Comparison of ENCODE assay signal across 22 mouse cellular contexts in the genomic region with DNA sequence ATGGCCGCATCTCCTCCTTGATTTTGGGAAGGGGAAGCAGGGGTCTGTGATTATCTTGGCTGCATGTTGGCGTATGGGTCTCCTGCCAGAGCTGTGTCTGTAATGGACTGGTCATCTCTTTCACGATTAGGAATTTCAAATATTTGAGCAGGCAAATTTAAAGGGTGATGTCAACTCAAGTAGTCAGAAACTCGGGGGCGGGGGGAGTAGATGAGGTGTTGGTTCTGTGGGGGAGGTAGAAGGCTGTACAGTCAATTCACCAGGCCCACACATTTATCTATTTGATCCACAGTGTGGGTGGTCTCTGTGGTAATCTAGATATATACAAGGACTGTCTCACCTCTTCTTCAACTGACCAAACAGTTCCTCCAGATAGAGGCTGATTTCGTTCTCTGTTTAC.
DNase-seq lines count a peak whose midpoint lies in the region; ATAC-seq and TF ChIP-seq lines count a peak whose summit lies in the region.
"Had no signal": no experiment of that assay in that cellular context is flagged by ENCODE, and none has a peak within 500 bp of the region (broad histone marks: within the 10 kb centered on the region; RNA-seq: fewer than 3 reads in every experiment).

No protein-coding gene starts in this region.

- 0 out of 2 replicates have a peak overlapping the region, but pooled peaks have one; percentile 24 for H3K27ac ChIP-seq in heart, embryonic 15.5 days
- H3K27ac ChIP-seq in lung, embryonic 14.5 days (ENCODE audit: low read depth), result peak overlapping the region; percentile 60; the same call in 1 of the 2 replicates
- H3K27ac ChIP-seq: forebrain, embryonic 10.5 days; forebrain, embryonic 13.5 days; heart, adult 2 months; hindbrain, embryonic 12.5 days; hindbrain, embryonic 15.5 days had no signal

- H3K9me3 ChIP-seq in heart, embryonic 15.5 days (replicated peaks), result no peaks in the 10 kb centered on the region
- no peaks in the 10 kb centered on the region for H3K9me3 ChIP-seq in lung, embryonic 14.5 days (ENCODE audit: low read depth, low read length)
- H3K9me3 ChIP-seq: forebrain, embryonic 10.5 days; forebrain, embryonic 13.5 days; hindbrain, embryonic 12.5 days; hindbrain, embryonic 15.5 days had no signal

- intact Hi-C loops in heart, postnatal 10 days (cut with DNase I), result no loop called here

- H3K9ac ChIP-seq in heart, embryonic 15.5 days, result no peak overlapping the region
- no peak overlapping the region for H3K9ac ChIP-seq in lung, embryonic 14.5 days
- H3K9ac ChIP-seq: forebrain, embryonic 13.5 days; hindbrain, embryonic 12.5 days; hindbrain, embryonic 15.5 days had no signal

- no peak for DNase-seq in heart, postnatal 10 days
- DNase-seq in lung, embryonic 14.5 days, result peak; percentile 45
- no peak for DNase-seq in lung, postnatal 14 days
- DNase-seq in 3T3-L1 (ENCODE audit: low read depth, low spot score), result peak; percentile 25
- DNase-seq in B cell, adult 2 months, result no peak
- DNase-seq: adrenal gland, adult 8-10 months; adrenal gland, postnatal 25 days; cerebellum, adult 11-12 months; cerebellum, adult 8-10 months; cerebellum, postnatal 14 days; gastrocnemius, postnatal 10 days; gastrocnemius, postnatal 36 days; heart, adult 2 months had no signal

- no peak for ATAC-seq in heart, embryonic 15.5 days (replicated peaks; ENCODE audit: insufficient number of reproducible peaks, insufficient read depth, low FRiP score, low read depth)
- peak; percentile 47; the same call in 1 of the 2 replicates for ATAC-seq in lung, embryonic 14.5 days (ENCODE audit: insufficient read depth)
- ATAC-seq: activated CD4-positive, CD25-positive, alpha-beta regulatory T cell, adult 4 months; CD4-positive, CD25-positive, alpha-beta regulatory T cell, adult 4 months; forebrain, embryonic 13.5 days; forebrain, embryonic 16.5 days had no signal

- no peaks in the 10 kb centered on the region for H3K27me3 ChIP-seq in heart, embryonic 15.5 days
- no peaks in the 10 kb centered on the region for H3K27me3 ChIP-seq in lung, embryonic 14.5 days (ENCODE audit: insufficient read depth, low read length)
- H3K27me3 ChIP-seq: forebrain, embryonic 13.5 days; hindbrain, embryonic 12.5 days; hindbrain, embryonic 15.5 days had no signal

- peaks cover 53% of the 10 kb centered on the region for H3K4me1 ChIP-seq in heart, embryonic 15.5 days (replicated peaks)
- peaks cover 28% of the 10 kb centered on the region for H3K4me1 ChIP-seq in lung, embryonic 14.5 days (ENCODE audit: insufficient read depth)
- H3K4me1 ChIP-seq: forebrain, embryonic 13.5 days had no signal

- TF ChIP-seq CTCF in lung, embryonic 14.5 days (IDR thresholded peaks at IDR 0.05; ENCODE audit: low read depth), result no peak

- H3K36me3 ChIP-seq in heart, embryonic 15.5 days, result no peaks in the 10 kb centered on the region
- H3K36me3 ChIP-seq in lung, embryonic 14.5 days (ENCODE audit: insufficient read depth), result no peaks in the 10 kb centered on the region
- H3K36me3 ChIP-seq: forebrain, embryonic 10.5 days; hindbrain, embryonic 12.5 days; hindbrain, embryonic 15.5 days had no signal

- 43% methylated on average over 6 of the region's 6 CpGs for WGBS in heart, embryonic 15.5 days
- WGBS in lung, embryonic 14.5 days, result 27% methylated on average over 6 of the region's 6 CpGs

- H3K4me2 ChIP-seq in heart, embryonic 15.5 days, result no peak overlapping the region
- H3K4me2 ChIP-seq in lung, embryonic 14.5 days, result no peak overlapping the region
- H3K4me2 ChIP-seq: forebrain, embryonic 13.5 days; heart, embryonic 11.5 days; hindbrain, embryonic 12.5 days; hindbrain, embryonic 15.5 days had no signal

- no peak overlapping the region for H3K4me3 ChIP-seq in heart, embryonic 15.5 days
- H3K4me3 ChIP-seq in lung, embryonic 14.5 days (ENCODE audit: low read depth, low read length), result no peak overlapping the region
- H3K4me3 ChIP-seq: forebrain, embryonic 10.5 days; forebrain, embryonic 13.5 days; heart, adult 2 months; hindbrain, embryonic 12.5 days; hindbrain, embryonic 15.5 days had no signal

Comparison
In these comparisons a context has a peak if more than half of its experiments do, and no peak if none do; other contexts are left out.
1. DNase-seq: peak in lung, embryonic 14.5 days (single experiment) and 3T3-L1 (single experiment); none in heart, postnatal 10 days (0 of 2), lung, postnatal 14 days (single experiment) and B cell, adult 2 months (0 of 2).